Mouse (Mus musculus) lung, postnatal 0 days (tissue): ENCODE results near the gene Smoc1.

ENCODE experiments used
- CTCF ChIP-seq: IDR thresholded peaks from 2 replicates; pipeline ENCODE4 v1.5.1; 2016; ENCODE audit warnings: antibody characterized with exemption, mild to moderate bottlenecking
- EP300 ChIP-seq: IDR thresholded peaks from 2 replicates; pipeline ENCODE4 v1.6.1; 2016; ENCODE audit warnings: antibody characterized with exemption, mild to moderate bottlenecking, control low read depth

DNA sequence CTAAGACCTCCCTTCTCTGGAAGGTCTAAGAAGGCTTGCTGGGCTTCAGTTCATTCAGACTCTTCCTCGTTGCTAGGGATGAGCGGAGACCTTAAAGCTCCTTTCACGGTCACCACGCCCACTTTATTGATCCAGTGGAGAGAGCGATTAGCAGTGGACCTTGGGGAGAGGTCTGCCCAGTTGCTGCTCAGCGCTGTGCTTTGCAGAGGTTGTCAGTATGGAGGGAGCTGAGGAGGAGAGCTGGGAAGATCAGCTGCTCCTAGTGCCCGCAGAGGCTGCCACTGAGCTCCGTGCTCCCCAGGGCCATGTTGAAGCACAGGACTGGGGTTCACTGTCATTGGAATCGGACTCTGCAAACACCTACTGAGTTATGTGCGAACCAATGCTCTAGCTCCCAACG, 17.0 kb downstream of the Smoc1 start:
- TF ChIP-seq CTCF (no peak), EP300 (no peak)
